Mouse (Mus musculus): ENCODE results near the gene Zfp319.

GRCm38 (mm10) chr8:95360181-95361015 is 28.6 kb upstream of the Zfp319 start:
- TF ChIP-seq CTCF (IDR thresholded peaks at IDR 0.05; ENCODE audit: insufficient read depth, low read depth, low read length) = no peak
- no peak for TF ChIP-seq POLR2A (IDR thresholded peaks at IDR 0.05; ENCODE audit: insufficient read depth, low read depth, low read length)
